Mouse (Mus musculus): ENCODE measurements at regions not wholly inside any gene's neighbourhood (a gene's known extent, or its start where the extent isn't known, plus 50 kb on each side); places are given as distances from the start of the nearest gene placed in this dataset.

- intact Hi-C loops (cut with DNase I) = loop anchor here (10.0 kb wide), 1 partner anchor 1942 kb away; no protein-coding TSS in a partner anchor
- DNase-seq = no peak
These were observed 352.6 kb upstream of the Slitrk1 start for GRCm38 (mm10) chr14:109266521-109266920.

GRCm38 (mm10) chr14:109261990-109262389 lies 348.0 kb upstream of the Slitrk1 start:
- intact Hi-C loops (cut with DNase I) = loop anchor here (10.0 kb wide), 1 partner anchor 1937 kb away; no protein-coding TSS in a partner anchor
- DNase-seq = no peak

DNA sequence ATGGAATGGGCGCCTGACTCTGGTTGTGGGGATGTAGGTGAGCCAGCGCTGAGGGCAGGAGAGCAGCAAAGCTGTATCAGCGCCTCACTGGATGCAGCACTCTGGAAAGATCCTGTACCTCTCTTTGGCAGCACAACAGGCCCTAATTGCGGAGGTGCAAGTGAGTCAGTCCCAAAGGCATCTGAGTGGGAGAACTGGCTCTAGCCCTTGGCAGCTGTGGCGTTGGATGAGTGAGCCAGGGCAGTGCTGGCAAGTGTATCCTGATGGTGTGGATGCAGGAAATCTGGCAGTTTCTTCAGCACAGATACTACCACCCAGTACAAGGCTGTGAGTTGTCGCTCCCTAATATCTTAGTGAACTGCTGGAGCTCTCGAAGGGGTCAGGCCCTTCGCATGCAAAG lies 300.9 kb upstream of the Slitrk1 start:
- peak; percentile 4 to 9 for DNase-seq

DNA sequence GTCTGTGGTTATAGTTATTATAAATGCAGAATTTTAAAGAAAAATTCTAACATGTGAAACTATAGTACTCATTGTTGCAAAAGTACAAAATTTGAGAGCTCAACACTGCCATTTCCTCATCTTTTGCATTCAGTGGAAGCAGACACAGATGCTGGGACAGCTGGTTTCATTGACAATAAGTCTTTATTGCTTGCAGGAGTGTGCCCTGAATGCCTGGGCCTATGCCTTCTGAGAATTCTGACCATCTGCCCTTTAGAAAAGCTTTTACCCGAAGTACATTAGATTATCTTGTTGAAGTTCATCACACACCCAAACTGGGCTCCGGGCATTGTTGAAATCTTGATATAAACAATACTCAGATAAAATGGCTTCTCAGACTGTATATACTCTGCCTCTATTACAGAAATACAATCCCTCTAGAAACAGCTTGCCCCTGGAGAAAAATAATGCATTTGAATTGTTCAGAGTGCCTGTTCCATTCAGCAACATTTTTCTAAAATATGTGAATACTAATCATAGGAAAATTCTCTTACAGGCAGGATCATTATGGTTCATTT lies 266.1 kb upstream of the Slitrk1 start:
- no peak for DNase-seq
- intact Hi-C loops (cut with DNase I) = no loop called here

More for the DNA sequence above, 300.9 kb upstream of the Slitrk1 start:
- intact Hi-C loops (cut with DNase I) = no loop called here

GRCm38 (mm10) chr14:109176602-109177179 lies 262.7 kb upstream of the Slitrk1 start:
- intact Hi-C loops (cut with DNase I) = no loop called here
- no peak for DNase-seq

- intact Hi-C loops (cut with DNase I) = no loop called here
- no peak for DNase-seq
These were observed 261.9 kb upstream of the Slitrk1 start for GRCm38 (mm10) chr14:109175819-109176218.

Data from heart, postnatal 10 days (tissue).